Mouse (Mus musculus) heart, adult 2 months (tissue): ENCODE results near the gene Nudcd2.

Source experiments
- CTCF ChIP-seq: fragments of 200-600 bp; IDR thresholded peaks from 2 replicates; pipeline ENCODE4 v1.8.1; 2022; ENCODE audit warnings: antibody characterized with exemption, mild to moderate bottlenecking, moderate library complexity
- POLR2A ChIP-seq: fragments of 200-500 bp; IDR thresholded peaks from 2 replicates; pipeline ENCODE4 v1.6.1; 2011; ENCODE audit warnings: mild to moderate bottlenecking, low read depth, low read length, control low read depth; ENCODE audit not compliant: insufficient read depth

GRCm38 (mm10) chr11:40764690-40765089 lies 31.2 kb downstream of the Nudcd2 start:
- TF ChIP-seq POLR2A (no peak), CTCF (no peak)
